Mouse (Mus musculus): ENCODE measurements around the gene Gm20388. TPM values are rescaled to one million over a fixed set of nuclear protein-coding genes. Genes with fewer than 3 reads are reported as not detected.

The Gm20388 gene
- polyA plus RNA-seq, 1 experiment from 2014 or later, result not detected

- Histone ChIP-seq H3K9me3 (no peaks in the 10 kb centered on the region), H3K27me3 (no peaks in the 10 kb centered on the region), H3K9ac (replicated peaks) (no peak overlapping the region), H3K4me2 (replicated peaks) (no peak overlapping the region), H3K36me3 (peaks cover 27% of the 10 kb centered on the region), H3K27ac (replicated peaks) (no peak overlapping the region), H3K4me1 (peaks cover 20% of the 10 kb centered on the region), H3K4me3 (no peak overlapping the region)
- no peak for ATAC-seq (replicated peaks)
- 66% methylated on average over 6 of the region's 6 CpGs for WGBS
Observed at GRCm38 (mm10) chr8:122022274-122022673, 2111.6 kb downstream of the Gm20388 start.

GRCm38 (mm10) chr8:122022705-122023104 is 2112.1 kb downstream of the Gm20388 start:
- Histone ChIP-seq H3K27ac (replicated peaks) (0 out of 2 replicates have a peak overlapping the region, but pooled peaks have one; percentile 23), H3K4me3 (no peak overlapping the region), H3K4me1 (peaks cover 20% of the 10 kb centered on the region), H3K27me3 (no peaks in the 10 kb centered on the region), H3K9me3 (no peaks in the 10 kb centered on the region), H3K36me3 (peaks cover 27% of the 10 kb centered on the region), H3K4me2 (replicated peaks) (no peak overlapping the region), H3K9ac (replicated peaks) (no peak overlapping the region)
- WGBS, result 57% methylated on average over 4 of the region's 4 CpGs
- no peak; the same call in 1 of the 2 replicates for ATAC-seq (replicated peaks)

GRCm38 (mm10) chr8:122025546-122025945 is 2114.9 kb downstream of the Gm20388 start:
- ATAC-seq (replicated peaks), result no peak
- Histone ChIP-seq H3K4me1 (peaks cover 11% of the 10 kb centered on the region), H3K4me3 (no peak overlapping the region), H3K27me3 (no peaks in the 10 kb centered on the region), H3K9me3 (no peaks in the 10 kb centered on the region), H3K9ac (replicated peaks) (no peak overlapping the region), H3K36me3 (peaks cover 27% of the 10 kb centered on the region), H3K27ac (replicated peaks) (no peak overlapping the region), H3K4me2 (replicated peaks) (no peak overlapping the region)
- WGBS, result 94% methylated on average over 9 of the region's 9 CpGs

- no peak overlapping the region for H3K4me2 ChIP-seq (replicated peaks)
- H3K4me1 ChIP-seq, result peaks cover 5% of the 10 kb centered on the region
- WGBS, result 88% methylated on average over 4 of the region's 4 CpGs
- H3K27me3 ChIP-seq, result no peaks in the 10 kb centered on the region
- H3K9me3 ChIP-seq, result no peaks in the 10 kb centered on the region
- H3K4me3 ChIP-seq, result no peak overlapping the region
- peaks cover 27% of the 10 kb centered on the region for H3K36me3 ChIP-seq
- ATAC-seq (replicated peaks), result no peak
- no peak overlapping the region for H3K27ac ChIP-seq (replicated peaks)
- no peak overlapping the region for H3K9ac ChIP-seq (replicated peaks)
Observed at GRCm38 (mm10) chr8:122028116-122028515, 2117.5 kb downstream of the Gm20388 start.

GRCm38 (mm10) chr8:122030965-122031364 is 2120.3 kb downstream of the Gm20388 start:
- Histone ChIP-seq H3K4me2 (replicated peaks) (no peak overlapping the region), H3K27ac (replicated peaks) (no peak overlapping the region), H3K4me3 (no peak overlapping the region), H3K9ac (replicated peaks) (no peak overlapping the region), H3K9me3 (no peaks in the 10 kb centered on the region), H3K4me1 (peaks cover 5% of the 10 kb centered on the region), H3K36me3 (peaks cover 10% of the 10 kb centered on the region), H3K27me3 (no peaks in the 10 kb centered on the region)
- WGBS, result 37% methylated on average over 7 of the region's 7 CpGs
- no peak for ATAC-seq (replicated peaks)

- Histone ChIP-seq H3K27me3 (no peaks in the 10 kb centered on the region), H3K4me1 (peaks cover 5% of the 10 kb centered on the region), H3K4me2 (replicated peaks) (no peak overlapping the region), H3K9ac (replicated peaks) (no peak overlapping the region), H3K36me3 (no peaks in the 10 kb centered on the region), H3K4me3 (no peak overlapping the region), H3K9me3 (no peaks in the 10 kb centered on the region), H3K27ac (replicated peaks) (no peak overlapping the region)
- WGBS, result 78% methylated on average over 9 of the region's 9 CpGs
- no peak for ATAC-seq (replicated peaks)
Observed at GRCm38 (mm10) chr8:122032741-122033140, 2122.1 kb downstream of the Gm20388 start.

GRCm38 (mm10) chr8:122035543-122035942 is 2124.9 kb downstream of the Gm20388 start:
- WGBS, result 82% methylated on average over 7 of the region's 7 CpGs
- Histone ChIP-seq H3K27me3 (no peaks in the 10 kb centered on the region), H3K4me1 (peaks cover 5% of the 10 kb centered on the region), H3K4me3 (no peak overlapping the region), H3K9me3 (no peaks in the 10 kb centered on the region), H3K4me2 (replicated peaks) (no peak overlapping the region), H3K9ac (replicated peaks) (no peak overlapping the region), H3K27ac (replicated peaks) (no peak overlapping the region), H3K36me3 (no peaks in the 10 kb centered on the region)
- no peak for ATAC-seq (replicated peaks)

- no peaks in the 10 kb centered on the region for H3K36me3 ChIP-seq
- no peaks in the 10 kb centered on the region for H3K27me3 ChIP-seq
- H3K4me3 ChIP-seq, result no peak overlapping the region
- H3K27ac ChIP-seq (replicated peaks), result no peak overlapping the region
- H3K4me1 ChIP-seq, result no peaks in the 10 kb centered on the region
- H3K9ac ChIP-seq (replicated peaks), result no peak overlapping the region
- 80% methylated on average over 6 of the region's 6 CpGs for WGBS
- ATAC-seq (replicated peaks), result no peak
- H3K9me3 ChIP-seq, result no peaks in the 10 kb centered on the region
- no peak overlapping the region for H3K4me2 ChIP-seq (replicated peaks)
Observed at GRCm38 (mm10) chr8:122036325-122036724, 2125.7 kb downstream of the Gm20388 start.

- Histone ChIP-seq H3K27ac (replicated peaks) (no peak overlapping the region), H3K4me3 (no peak overlapping the region), H3K27me3 (no peaks in the 10 kb centered on the region), H3K36me3 (no peaks in the 10 kb centered on the region), H3K9ac (replicated peaks) (no peak overlapping the region), H3K4me1 (no peaks in the 10 kb centered on the region), H3K9me3 (no peaks in the 10 kb centered on the region), H3K4me2 (replicated peaks) (no peak overlapping the region)
- 76% methylated on average over 7 of the region's 7 CpGs for WGBS
- no peak for ATAC-seq (replicated peaks)
Observed at GRCm38 (mm10) chr8:122037279-122037678, 2126.6 kb downstream of the Gm20388 start.

- Histone ChIP-seq H3K27me3 (no peaks in the 10 kb centered on the region), H3K27ac (replicated peaks) (no peak overlapping the region), H3K4me2 (replicated peaks) (no peak overlapping the region), H3K9me3 (no peaks in the 10 kb centered on the region), H3K9ac (replicated peaks) (no peak overlapping the region), H3K4me1 (no peaks in the 10 kb centered on the region), H3K36me3 (no peaks in the 10 kb centered on the region), H3K4me3 (no peak overlapping the region)
- 88% methylated on average over 6 of the region's 6 CpGs for WGBS
- no peak for ATAC-seq (replicated peaks)
Observed at GRCm38 (mm10) chr8:122038076-122038475, 2127.4 kb downstream of the Gm20388 start.

GRCm38 (mm10) chr8:122039452-122039851 is 2128.8 kb downstream of the Gm20388 start:
- Histone ChIP-seq H3K27me3 (no peaks in the 10 kb centered on the region), H3K4me1 (no peaks in the 10 kb centered on the region), H3K9ac (replicated peaks) (no peak overlapping the region), H3K27ac (replicated peaks) (no peak overlapping the region), H3K4me3 (no peak overlapping the region), H3K4me2 (replicated peaks) (no peak overlapping the region), H3K9me3 (no peaks in the 10 kb centered on the region), H3K36me3 (no peaks in the 10 kb centered on the region)
- 86% methylated on average over 4 of the region's 4 CpGs for WGBS
- ATAC-seq (replicated peaks), result no peak

GRCm38 (mm10) chr8:122047206-122047870 is 2136.7 kb downstream of the Gm20388 start:
- 55% methylated on average over 15 of the region's 15 CpGs for WGBS
- no peak for ATAC-seq (replicated peaks)

GRCm38 (mm10) chr8:122049266-122049665 is 2138.6 kb downstream of the Gm20388 start:
- Histone ChIP-seq H3K36me3 (no peaks in the 10 kb centered on the region), H3K4me2 (replicated peaks) (no peak overlapping the region), H3K4me3 (no peak overlapping the region), H3K4me1 (no peaks in the 10 kb centered on the region), H3K27me3 (no peaks in the 10 kb centered on the region), H3K9me3 (no peaks in the 10 kb centered on the region), H3K9ac (replicated peaks) (no peak overlapping the region), H3K27ac (replicated peaks) (no peak overlapping the region)
- ATAC-seq (replicated peaks), result no peak
- WGBS, result 87% methylated on average over 4 of the region's 4 CpGs

More at GRCm38 (mm10) chr8:122047206-122047870, 2136.7 kb downstream of the Gm20388 start:
- Histone ChIP-seq H3K9me3 (no peaks in the 10 kb centered on the region), H3K9ac (replicated peaks) (no peak overlapping the region), H3K4me3 (no peak overlapping the region), H3K4me2 (replicated peaks) (no peak overlapping the region), H3K36me3 (no peaks in the 10 kb centered on the region), H3K4me1 (no peaks in the 10 kb centered on the region), H3K27me3 (no peaks in the 10 kb centered on the region), H3K27ac (replicated peaks) (no peak overlapping the region)

Data from forebrain, embryonic 15.5 days (tissue).